ENCODE assay signal across 8 mouse cellular contexts in the genomic region with DNA sequence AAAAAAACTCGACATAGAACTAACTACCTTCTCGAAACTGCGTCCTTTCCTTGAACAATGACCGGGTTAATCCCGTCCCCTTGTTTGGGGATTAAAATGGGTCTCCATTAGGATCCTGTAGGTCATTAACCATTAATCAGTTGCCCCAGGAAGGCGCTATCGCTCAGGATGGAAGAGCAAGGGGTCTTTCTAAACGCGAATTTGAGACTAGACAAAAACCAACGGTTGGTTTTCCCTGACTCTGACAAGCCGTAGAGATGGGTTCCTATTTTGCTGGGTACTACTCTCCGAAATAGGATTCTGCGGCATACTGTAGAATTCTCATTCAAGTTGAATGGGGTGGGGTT. TPM values are rescaled to one million over a fixed set of nuclear protein-coding genes. Genes with fewer than 3 reads are reported as not detected.
DNase-seq lines count a peak whose midpoint lies in the region; ATAC-seq and TF ChIP-seq lines count a peak whose summit lies in the region.

No protein-coding gene starts in this region.

- intact Hi-C loops in left cerebral cortex, adult 2 months (cut with DNase I), result no loop called here

- H3K4me2 ChIP-seq in embryonic facial prominence, embryonic 11.5 days (ENCODE audit: low read depth, low read length), result peak overlapping the region; percentile 49
- peak overlapping the region; percentile 95 for H3K4me2 ChIP-seq in hindbrain, embryonic 14.5 days (replicated peaks)
- peak overlapping the region; percentile 71 for H3K4me2 ChIP-seq in midbrain, embryonic 15.5 days

- H3K9ac ChIP-seq in embryonic facial prominence, embryonic 11.5 days (replicated peaks; ENCODE audit: low read length), result peak overlapping the region; percentile 94
- peak overlapping the region; percentile 81; the same call in 1 of the 2 replicates for H3K9ac ChIP-seq in hindbrain, embryonic 14.5 days
- peak overlapping the region; percentile 77; the same call in 1 of the 2 replicates for H3K9ac ChIP-seq in midbrain, embryonic 15.5 days

- 5% methylated on average over 13 of the region's 13 CpGs for WGBS in embryonic facial prominence, embryonic 11.5 days
- WGBS in hindbrain, embryonic 14.5 days, result 6% methylated on average over 13 of the region's 13 CpGs
- WGBS in midbrain, embryonic 15.5 days, result 7% methylated on average over 13 of the region's 13 CpGs

- no peak for ATAC-seq in embryonic facial prominence, embryonic 11.5 days (replicated peaks; ENCODE audit: insufficient number of reproducible peaks, low FRiP score, low TSS enrichment, low read depth)
- no peak for ATAC-seq in hindbrain, embryonic 14.5 days (ENCODE audit: low FRiP score)
- ATAC-seq in midbrain, embryonic 15.5 days (replicated peaks), result no peak

- H3K27me3 ChIP-seq in embryonic facial prominence, embryonic 11.5 days (ENCODE audit: control insufficient read depth, insufficient read depth, low read length), result no peaks in the 10 kb centered on the region
- no peaks in the 10 kb centered on the region for H3K27me3 ChIP-seq in hindbrain, embryonic 14.5 days (ENCODE audit: control insufficient read depth, insufficient read depth, low read length)
- no peaks in the 10 kb centered on the region for H3K27me3 ChIP-seq in midbrain, embryonic 15.5 days (replicated peaks)

- no peaks in the 10 kb centered on the region; the same call in 1 of the 2 replicates for H3K36me3 ChIP-seq in embryonic facial prominence, embryonic 11.5 days (replicated peaks; ENCODE audit: control insufficient read depth, insufficient read depth, low read depth, low read length)
- peaks cover 30% of the 10 kb centered on the region for H3K36me3 ChIP-seq in hindbrain, embryonic 14.5 days (replicated peaks; ENCODE audit: control insufficient read depth, insufficient read depth)
- H3K36me3 ChIP-seq in midbrain, embryonic 15.5 days (replicated peaks), result peaks cover 9% of the 10 kb centered on the region

- no peaks in the 10 kb centered on the region for H3K9me3 ChIP-seq in embryonic facial prominence, embryonic 11.5 days (replicated peaks; ENCODE audit: control insufficient read depth, low read length)
- H3K9me3 ChIP-seq in hindbrain, embryonic 14.5 days (ENCODE audit: control insufficient read depth, low read length), result no peaks in the 10 kb centered on the region
- H3K9me3 ChIP-seq in midbrain, embryonic 15.5 days, result no peaks in the 10 kb centered on the region

- peak overlapping the region; percentile 81 for H3K4me3 ChIP-seq in left cerebral cortex, adult 2 months
- H3K4me3 ChIP-seq in embryonic facial prominence, embryonic 11.5 days (ENCODE audit: low read depth, low read length), result peak overlapping the region; percentile 87
- peak overlapping the region; percentile 83 for H3K4me3 ChIP-seq in hindbrain, embryonic 14.5 days (replicated peaks; ENCODE audit: low read length)
- peak overlapping the region; percentile 68 for H3K4me3 ChIP-seq in midbrain, embryonic 15.5 days

- no peaks in the 10 kb centered on the region for H3K4me1 ChIP-seq in embryonic facial prominence, embryonic 11.5 days (ENCODE audit: control insufficient read depth, insufficient read depth, low read length)
- H3K4me1 ChIP-seq in hindbrain, embryonic 14.5 days (replicated peaks; ENCODE audit: control insufficient read depth, insufficient read depth, low read length), result peaks cover 11% of the 10 kb centered on the region; the same call in 1 of the 2 replicates
- peaks cover 18% of the 10 kb centered on the region for H3K4me1 ChIP-seq in midbrain, embryonic 15.5 days

- no peak for TF ChIP-seq CTCF in left cerebral cortex, adult 2 months (IDR thresholded peaks at IDR 0.05)

- DNase-seq in left cerebral cortex, adult 2 months (ENCODE audit: extremely low spot score in 1 of 2, low spot score in 2 of 2), result peak in 1 of 2 experiments; percentile 18
- DNase-seq in left cerebral cortex, adult 9 months (ENCODE audit: low spot score in 2 of 2), result no peak
- no peak for DNase-seq in embryonic facial prominence, embryonic 11.5 days (ENCODE audit: low spot score)
- no peak for DNase-seq in hindbrain, embryonic 14.5 days (ENCODE audit: low spot score)
- DNase-seq in ovary, postnatal 10 days (ENCODE audit: low spot score), result no peak
- DNase-seq in layer of hippocampus, adult 9-11 months, result no peak
- no peak for DNase-seq in cerebellum, postnatal 14 days

- peak overlapping the region; percentile 77; the same call in 1 of the 2 replicates for H3K27ac ChIP-seq in left cerebral cortex, adult 2 months
- no peak overlapping the region for H3K27ac ChIP-seq in embryonic facial prominence, embryonic 11.5 days (replicated peaks; ENCODE audit: low read depth, low read length)
- H3K27ac ChIP-seq in hindbrain, embryonic 14.5 days, result no peak overlapping the region
- H3K27ac ChIP-seq in midbrain, embryonic 15.5 days, result no peak overlapping the region

RNA-seq across cellular contexts. Expression of a gene that starts 0.3 kb away (rescaled TPM):
- 10 to 100 TPM; 46.3 to 53.7 TPM for total RNA-seq in left cerebral cortex, adult 2 months (2021)
- polyA plus RNA-seq in embryonic facial prominence, embryonic 11.5 days (2014; fragmentation: Nextera tagmentation; extraction: Ambion mirVana), result 77.4 and 89.8 TPM in 2 replicates
- 77.2 and 80.9 TPM in 2 replicates for polyA plus RNA-seq in hindbrain, embryonic 14.5 days (2014; fragmentation: Nextera tagmentation; extraction: Ambion mirVana)
- 87.0 and 93.6 TPM in 2 replicates for polyA plus RNA-seq in midbrain, embryonic 15.5 days (2015; fragmentation: Nextera tagmentation; extraction: Ambion mirVana)

RNA-seq across cellular contexts. Expression of a gene that starts 14.7 kb away (rescaled TPM):
- 10 to 100 TPM; 56.8 to 58.9 TPM for total RNA-seq in left cerebral cortex, adult 2 months (2021)
- 53.7 and 56.4 TPM in 2 replicates for polyA plus RNA-seq in embryonic facial prominence, embryonic 11.5 days (2014; fragmentation: Nextera tagmentation; extraction: Ambion mirVana)
- 34.5 and 36.5 TPM in 2 replicates for polyA plus RNA-seq in hindbrain, embryonic 14.5 days (2014; fragmentation: Nextera tagmentation; extraction: Ambion mirVana)
- polyA plus RNA-seq in midbrain, embryonic 15.5 days (2015; fragmentation: Nextera tagmentation; extraction: Ambion mirVana), result 25.9 and 27.3 TPM in 2 replicates

RNA-seq across cellular contexts. Expression of a gene that starts 15.0 kb away (rescaled TPM):
- total RNA-seq in left cerebral cortex, adult 2 months (2021), result 1 to 10 TPM; 1.2 TPM
- 1.0 and 1.9 TPM in 2 replicates for polyA plus RNA-seq in embryonic facial prominence, embryonic 11.5 days (2014; fragmentation: Nextera tagmentation; extraction: Ambion mirVana)
- polyA plus RNA-seq in hindbrain, embryonic 14.5 days (2014; fragmentation: Nextera tagmentation; extraction: Ambion mirVana), result 1.4 and 1.7 TPM in 2 replicates
- 0.63 and 1.0 TPM in 2 replicates for polyA plus RNA-seq in midbrain, embryonic 15.5 days (2015; fragmentation: Nextera tagmentation; extraction: Ambion mirVana)
